Mouse (Mus musculus) liver, embryonic 13.5 days (tissue): ENCODE data around the gene Sap30bp. TPM values are rescaled to one million over a fixed set of nuclear protein-coding genes. Genes with fewer than 3 reads are reported as not detected.

Source experiments
- ATAC-seq: fragments of 200-750 bp; cut with Nextera tagmentation; 2 replicates; pipeline ENCODE4 v1.8.0; 2017; ENCODE audit warnings: low read depth, mild to moderate bottlenecking, moderate number of reproducible peaks, moderate library complexity
- DNase-seq: peaks from one replicate; pipeline ENCODE4 v3.0.0; 2022
- H3K27ac ChIP-seq: fragments of 300-500 bp; sonication (generic); 2 replicates; pipeline ENCODE4 v1.5.1; 2015; ENCODE audit warnings: moderate library complexity, mild to moderate bottlenecking, inconsistent platforms
- H3K27me3 ChIP-seq: fragments of 300-500 bp; sonication (generic); 2 replicates; pipeline ENCODE4 v1.6.1; 2015; ENCODE audit warnings: mild to moderate bottlenecking, inconsistent platforms
- H3K36me3 ChIP-seq: fragments of 300-500 bp; sonication (generic); 2 replicates; pipeline ENCODE4 v1.6.1; 2015; ENCODE audit warnings: mild to moderate bottlenecking, inconsistent platforms
- H3K4me1 ChIP-seq: fragments of 300-500 bp; sonication (generic); replicated peaks from 2 replicates; pipeline ENCODE4 v1.6.1; 2015; ENCODE audit warnings: inconsistent platforms
- H3K4me2 ChIP-seq: fragments of 300-500 bp; sonication (generic); 2 replicates; pipeline ENCODE4 v1.6.1; 2015; ENCODE audit warnings: inconsistent platforms, mild to moderate bottlenecking, moderate library complexity
- H3K4me3 ChIP-seq: fragments of 300-500 bp; sonication (generic); replicated peaks from 2 replicates; pipeline ENCODE4 v1.5.1; 2015; ENCODE audit warnings: mild to moderate bottlenecking, inconsistent platforms
- H3K9ac ChIP-seq: fragments of 300-500 bp; sonication (generic); 2 replicates; pipeline ENCODE4 v1.6.1; 2015; ENCODE audit warnings: mild to moderate bottlenecking, inconsistent platforms
- H3K9me3 ChIP-seq: fragments of 300-500 bp; sonication (generic); replicated peaks from 2 replicates; pipeline ENCODE4 v1.6.1; 2016; ENCODE audit warnings: inconsistent platforms
- WGBS: fragments of 180-500 bp; shearing (Covaris S2); methylation state at CpG from one replicate; pipeline ENCODE4 v1.1.7; 2015; ENCODE audit not compliant: insufficient replicate concordance; 5-methylcytosine and 5-hydroxymethylcytosine counted together
- polyA plus RNA-seq: library from polyadenylated mRNA; unstranded; fragments of >200 nt; fragmentation: Nextera tagmentation; extraction: Ambion mirVana; gene quantifications from 2 replicates; pipeline ENCODE4 v1.2.1, GENCODE M21; 2015

The Sap30bp gene
- polyA plus RNA-seq, 1 experiment from 2014 or later = 23.4 TPM

- peak within 1 kb of the TSS; percentile 99 for H3K27ac ChIP-seq
- peak within 1 kb of the TSS; percentile 85 for H3K9ac ChIP-seq
- H3K4me1 ChIP-seq = peaks cover 77% of the 10 kb centered on the region
- H3K36me3 ChIP-seq = peaks cover 48% of the 10 kb centered on the region
- H3K4me2 ChIP-seq = peak within 1 kb of the TSS; percentile 91
- peak within 1 kb of the TSS; percentile 66 for H3K4me3 ChIP-seq
- DNase-seq = no peak
- no peaks in the 10 kb centered on the region for H3K9me3 ChIP-seq
- no peaks in the 10 kb centered on the region for H3K27me3 ChIP-seq
- peak; percentile 33 for ATAC-seq
- 18% methylated on average over 16 of the region's 16 CpGs for WGBS
These were observed 33.4 kb upstream of the Sap30bp start, which contains the start of gene Smim5 for GRCm38 (mm10) chr11:115899486-115900266. TSS of gene Smim5 (plus strand) at chr11:115899966.

- Histone ChIP-seq H3K27ac (peak overlapping the region; percentile 99), H3K27me3 (no peaks in the 10 kb centered on the region), H3K36me3 (peaks cover 48% of the 10 kb centered on the region), H3K9ac (peak overlapping the region; percentile 85), H3K4me3 (peak overlapping the region; percentile 66), H3K4me1 (peaks cover 84% of the 10 kb centered on the region), H3K4me2 (peak overlapping the region; percentile 91), H3K9me3 (no peaks in the 10 kb centered on the region)
- no peak for ATAC-seq
- 27% methylated on average over 8 of the region's 8 CpGs for WGBS
- no peak for DNase-seq
These were observed 32.3 kb upstream of the Sap30bp start for GRCm38 (mm10) chr11:115900561-115901337.

GRCm38 (mm10) chr11:115901338-115902161 lies 31.5 kb upstream of the Sap30bp start:
- H3K9me3 ChIP-seq = no peaks in the 10 kb centered on the region
- H3K4me3 ChIP-seq = peak overlapping the region; percentile 66
- WGBS = 12% methylated on average over 9 of the region's 9 CpGs
- peak overlapping the region; percentile 85 for H3K9ac ChIP-seq
- DNase-seq (peak; percentile 79), ATAC-seq (peak; percentile 67)
- H3K27me3 ChIP-seq = no peaks in the 10 kb centered on the region
- peak overlapping the region; percentile 99 for H3K27ac ChIP-seq
- H3K36me3 ChIP-seq = peaks cover 48% of the 10 kb centered on the region
- H3K4me1 ChIP-seq = peaks cover 92% of the 10 kb centered on the region
- H3K4me2 ChIP-seq = peak overlapping the region; percentile 91

DNA sequence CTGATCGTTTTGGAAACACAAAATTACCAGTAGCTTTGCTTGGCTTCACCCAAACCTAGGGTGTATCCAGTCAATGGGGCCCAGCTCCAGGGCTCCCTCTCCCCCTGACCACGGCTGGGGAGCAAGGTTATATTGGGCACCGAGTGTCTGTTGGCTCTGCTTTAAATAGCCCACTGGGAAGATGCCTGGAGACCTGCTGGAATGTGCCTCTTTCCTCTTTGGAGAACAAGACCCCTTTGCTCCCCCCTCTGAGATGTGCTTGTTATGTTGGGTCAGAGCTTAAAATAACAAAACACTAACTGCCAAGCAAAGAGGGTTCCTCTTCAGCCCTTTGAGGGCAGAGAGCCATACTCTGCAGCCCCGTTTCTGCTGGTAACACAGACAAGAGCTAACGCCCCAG lies 30.9 kb upstream of the Sap30bp start:
- no peak for ATAC-seq
- Histone ChIP-seq H3K4me3 (peak overlapping the region; percentile 66), H3K9me3 (no peaks in the 10 kb centered on the region), H3K9ac (peak overlapping the region; percentile 85), H3K4me1 (peaks cover 98% of the 10 kb centered on the region), H3K4me2 (peak overlapping the region; percentile 91), H3K27ac (peak overlapping the region; percentile 99), H3K36me3 (peaks cover 48% of the 10 kb centered on the region), H3K27me3 (no peaks in the 10 kb centered on the region)
- 14% methylated on average over 5 of the region's 5 CpGs for WGBS
- DNase-seq = no peak

DNA sequence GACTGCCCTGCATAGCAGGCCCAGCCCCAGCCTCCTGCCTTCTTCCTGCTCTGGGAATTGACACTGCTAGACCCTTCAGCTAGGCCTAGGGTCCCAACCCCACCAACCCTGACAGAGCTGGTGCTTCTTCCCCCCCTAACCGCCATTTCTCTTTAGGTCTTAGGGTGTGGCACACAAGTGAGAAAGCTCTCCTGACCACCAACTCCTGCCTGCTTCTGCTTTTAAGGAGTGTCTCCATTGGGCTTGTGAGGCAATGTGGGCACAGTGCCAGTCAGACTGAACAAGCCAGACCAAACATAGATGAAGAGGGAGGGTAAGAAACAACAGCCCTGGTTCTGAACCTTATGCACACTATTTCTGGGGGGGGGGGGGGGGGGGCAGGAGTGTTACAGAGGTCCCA lies 30.3 kb upstream of the Sap30bp start:
- no peaks in the 10 kb centered on the region for H3K9me3 ChIP-seq
- H3K27me3 ChIP-seq = no peaks in the 10 kb centered on the region
- H3K36me3 ChIP-seq = peaks cover 48% of the 10 kb centered on the region
- H3K9ac ChIP-seq = peak overlapping the region; percentile 85
- no peak for ATAC-seq
- peak overlapping the region; percentile 66 for H3K4me3 ChIP-seq
- peak overlapping the region; percentile 99 for H3K27ac ChIP-seq
- DNase-seq = no peak
- H3K4me2 ChIP-seq = peak overlapping the region; percentile 91
- H3K4me1 ChIP-seq = peaks cover 98% of the 10 kb centered on the region
- 29% methylated on average over 1 of the region's 1 CpGs for WGBS

- DNase-seq = peak; percentile 78
- H3K4me3 ChIP-seq = peak overlapping the region; percentile 66
- H3K36me3 ChIP-seq = peaks cover 55% of the 10 kb centered on the region
- no peaks in the 10 kb centered on the region for H3K9me3 ChIP-seq
- ATAC-seq = peak; percentile 87
- 11% methylated on average over 11 of the region's 11 CpGs for WGBS
- H3K27me3 ChIP-seq = no peaks in the 10 kb centered on the region
- H3K4me2 ChIP-seq = peak overlapping the region; percentile 91
- H3K4me1 ChIP-seq = peaks cover 98% of the 10 kb centered on the region
- H3K27ac ChIP-seq = peak overlapping the region; percentile 99
- H3K9ac ChIP-seq = peak overlapping the region; percentile 85
These were observed 29.5 kb upstream of the Sap30bp start for GRCm38 (mm10) chr11:115903384-115904230.

DNA sequence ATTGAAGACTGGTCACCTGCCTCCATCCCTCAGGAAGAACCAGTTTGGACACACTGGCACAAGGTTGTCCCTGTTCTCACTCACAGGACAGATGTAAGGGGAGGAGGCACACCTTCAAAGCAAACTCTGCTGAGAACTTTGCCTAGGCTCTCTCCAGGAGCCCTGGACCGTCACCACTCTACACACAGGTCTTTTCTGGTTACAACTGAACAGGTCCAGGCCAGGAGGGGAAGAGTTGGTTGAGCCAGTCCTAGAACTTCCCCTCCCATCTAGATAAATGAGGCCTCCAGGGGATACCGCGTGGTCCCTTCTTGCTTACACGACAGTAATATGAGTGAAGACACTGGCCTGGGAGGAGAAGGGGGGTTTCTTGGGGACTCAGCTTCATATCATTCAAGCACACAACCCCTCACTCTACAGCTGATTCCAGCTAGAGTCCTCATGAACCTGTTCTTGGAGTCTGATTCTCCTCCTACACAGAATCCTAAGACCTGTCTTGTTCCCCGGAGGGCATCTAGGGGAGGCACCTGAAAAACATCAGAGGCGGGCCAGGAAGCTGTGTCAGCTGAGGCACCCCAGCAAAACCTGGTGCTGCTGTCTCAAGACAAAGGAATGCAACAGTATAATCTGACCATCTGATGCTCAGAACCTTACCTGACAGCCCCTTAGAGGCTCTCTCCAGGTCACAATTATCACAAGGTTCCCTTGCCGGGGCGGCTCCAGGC lies 28.7 kb upstream of the Sap30bp start:
- no peak for DNase-seq
- peaks cover 63% of the 10 kb centered on the region for H3K36me3 ChIP-seq
- ATAC-seq = peak; percentile 5; the same call in 1 of the 2 replicates
- H3K9me3 ChIP-seq = no peaks in the 10 kb centered on the region
- no peaks in the 10 kb centered on the region for H3K27me3 ChIP-seq
- peak overlapping the region; percentile 91 for H3K4me2 ChIP-seq
- WGBS = 47% methylated on average over 8 of the region's 8 CpGs
- H3K9ac ChIP-seq = peak overlapping the region; percentile 85
- peak overlapping the region; percentile 66 for H3K4me3 ChIP-seq
- peaks cover 98% of the 10 kb centered on the region for H3K4me1 ChIP-seq
- H3K27ac ChIP-seq = peak overlapping the region; percentile 99

DNA sequence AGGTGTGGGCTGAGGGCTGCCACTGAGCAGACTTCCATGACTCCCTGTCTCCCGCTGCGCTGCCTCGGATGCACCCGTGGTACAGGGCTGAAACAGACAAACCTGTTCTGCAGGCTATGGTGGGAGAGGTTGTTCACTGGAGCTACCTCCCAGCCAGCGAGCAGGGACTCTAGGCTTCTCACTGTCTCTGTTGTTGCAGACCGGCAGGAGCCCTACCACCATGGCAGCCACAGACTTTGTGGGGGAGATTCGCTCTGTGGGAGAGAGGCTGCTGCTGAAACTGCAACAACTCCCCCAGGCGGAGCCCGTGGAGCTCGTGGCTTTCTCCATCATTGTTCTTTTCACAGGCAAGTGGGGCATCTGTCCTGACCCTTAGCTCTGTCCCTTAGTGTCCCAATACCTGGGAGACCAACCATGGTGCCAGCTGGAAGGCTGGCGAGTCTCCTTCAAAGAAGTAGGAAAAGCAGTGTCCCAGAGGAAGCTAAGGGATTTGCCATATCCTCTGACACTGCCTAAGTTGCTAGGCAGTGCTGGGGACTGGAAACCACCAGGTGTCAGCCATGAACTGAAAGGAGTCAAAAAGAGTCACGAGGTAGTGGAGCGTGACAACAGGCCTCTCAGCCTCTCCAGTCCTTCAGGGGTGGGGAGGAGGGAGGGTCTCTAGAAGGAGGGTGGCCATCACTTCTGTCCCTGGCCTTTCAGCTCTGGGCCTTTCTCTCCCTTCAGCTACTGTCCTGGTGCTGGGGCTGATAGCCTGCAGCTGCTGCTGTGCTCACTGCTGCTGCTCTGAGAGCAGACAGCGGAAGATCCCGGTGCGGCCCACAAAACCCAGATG lies 27.9 kb upstream of the Sap30bp start:
- ATAC-seq (no peak), DNase-seq (no peak)

GRCm38 (mm10) chr11:115906116-115906515 lies 27.0 kb upstream of the Sap30bp start:
- Histone ChIP-seq H3K27ac (peak overlapping the region; percentile 99), H3K36me3 (peaks cover 66% of the 10 kb centered on the region), H3K4me2 (no peak overlapping the region), H3K9ac (peak overlapping the region; percentile 85), H3K27me3 (no peaks in the 10 kb centered on the region), H3K4me1 (peaks cover 97% of the 10 kb centered on the region), H3K4me3 (no peak overlapping the region), H3K9me3 (no peaks in the 10 kb centered on the region)
- ATAC-seq = no peak
- WGBS = 77% methylated on average over 3 of the region's 3 CpGs
- DNase-seq = no peak

More for the DNA sequence above, 27.9 kb upstream of the Sap30bp start:
- no peaks in the 10 kb centered on the region for H3K27me3 ChIP-seq
- peak overlapping the region; percentile 85 for H3K9ac ChIP-seq
- H3K4me3 ChIP-seq = 0 out of 2 replicates have a peak overlapping the region, but pooled peaks have one; percentile 66
- H3K36me3 ChIP-seq = peaks cover 64% of the 10 kb centered on the region
- H3K4me1 ChIP-seq = peaks cover 97% of the 10 kb centered on the region
- H3K27ac ChIP-seq = peak overlapping the region; percentile 99
- H3K4me2 ChIP-seq = peak overlapping the region; percentile 91
- 76% methylated on average over 16 of the region's 16 CpGs for WGBS
- H3K9me3 ChIP-seq = no peaks in the 10 kb centered on the region
